Mouse (Mus musculus) CH12.LX (cell line): ENCODE measurements around the gene Rb1.

Source experiments
- CHD1 ChIP-seq: IDR thresholded peaks from 2 replicates; pipeline ENCODE4 v1.6.1; 2012; ENCODE audit warnings: low read depth, low read length, improper control_type of control experiment, inconsistent platforms
- CHD2 ChIP-seq: IDR thresholded peaks from 2 replicates; pipeline ENCODE4 v1.6.1; 2011; ENCODE audit warnings: low read length, improper control_type of control experiment
- CTCF ChIP-seq, 2 experiments: IDR thresholded peaks in 1 of 2; conservative IDR thresholded peaks in 1 of 2; 2 replicates each; pipeline ENCODE4 v1.5.1; 2011 to 2012; ENCODE audit warnings: low read depth in 2 of 2, low read length in 2 of 2, improper control_type of control experiment in 1 of 2, inconsistent platforms in 1 of 2, mild to moderate bottlenecking in 1 of 2, moderate library complexity in 1 of 2
- ELF1 ChIP-seq: IDR thresholded peaks from 2 replicates; pipeline ENCODE4 v1.6.1; 2014; ENCODE audit warnings: low read depth, mild to moderate bottlenecking, inconsistent platforms, low read length, improper control_type of control experiment
- EP300 ChIP-seq: IDR thresholded peaks from 2 replicates; pipeline ENCODE4 v1.6.1; 2011; ENCODE audit warnings: low read length, improper control_type of control experiment
- GABPA ChIP-seq: IDR thresholded peaks from 2 replicates; pipeline ENCODE4 v1.6.1; 2012; ENCODE audit warnings: low read depth, low read length, improper control_type of control experiment, inconsistent platforms; ENCODE audit not compliant: insufficient replicate concordance
- MAX ChIP-seq: IDR thresholded peaks from 2 replicates; pipeline ENCODE4 v1.6.1; 2011; ENCODE audit warnings: low read length, improper control_type of control experiment
- MYC ChIP-seq: IDR thresholded peaks from 2 replicates; pipeline ENCODE4 v1.6.1; 2011; ENCODE audit warnings: low read depth, mild to moderate bottlenecking, improper control_type of control experiment, low read length
- POLR2A ChIP-seq: IDR thresholded peaks from 2 replicates; pipeline ENCODE4 v1.6.1; 2011; ENCODE audit warnings: low read depth, mild to moderate bottlenecking, improper control_type of control experiment, low read length
- POLR2AphosphoS2 ChIP-seq: IDR thresholded peaks from 2 replicates; pipeline ENCODE4 v1.6.1; 2011; ENCODE audit warnings: low read depth, low read length, improper control_type of control experiment
- RCOR1 ChIP-seq: conservative IDR thresholded peaks from 2 replicates; pipeline ENCODE4 v1.6.1; 2012; ENCODE audit warnings: low read depth, mild to moderate bottlenecking, inconsistent platforms, low read length, improper control_type of control experiment
- UBTF ChIP-seq: IDR thresholded peaks from 2 replicates; pipeline ENCODE4 v1.6.1; 2012; ENCODE audit warnings: low read depth, mild to moderate bottlenecking, inconsistent platforms, low read length, improper control_type of control experiment, moderate library complexity
- ZKSCAN1 ChIP-seq: IDR thresholded peaks from 2 replicates; pipeline ENCODE4 v1.6.1; 2012; ENCODE audit warnings: low read depth, inconsistent platforms, low read length, improper control_type of control experiment, borderline replicate concordance
- ZNF384 ChIP-seq: IDR thresholded peaks from 2 replicates; pipeline ENCODE4 v1.6.1; 2012; ENCODE audit warnings: low read depth, low read length, improper control_type of control experiment, inconsistent platforms

DNA sequence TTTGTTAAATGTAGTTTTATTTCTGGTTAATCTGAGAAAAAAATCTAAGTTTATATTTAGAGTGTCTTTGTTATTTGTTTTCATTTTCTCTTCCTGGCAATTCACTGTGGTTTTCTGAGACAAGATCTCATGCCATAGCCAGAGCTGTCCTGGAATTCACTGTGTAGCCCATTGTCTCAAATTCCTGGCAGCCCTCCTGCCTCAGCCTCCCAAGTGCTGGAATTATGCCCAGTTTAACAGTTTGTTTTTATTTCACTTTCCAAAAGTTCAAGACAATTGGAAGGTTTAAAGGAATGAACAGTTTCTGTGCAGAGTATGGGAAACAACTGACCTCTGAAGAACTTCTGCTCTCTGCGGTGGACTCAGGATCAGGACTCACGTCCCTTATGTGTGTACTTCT, 4.2 kb upstream of the Rb1 start:
- TF ChIP-seq CTCF (conservative IDR thresholded peaks at IDR 0.05 in 1 of 2, IDR thresholded peaks at IDR 0.05 in 1 of 2; ENCODE audit: low read depth in 2 of 2, low read length in 2 of 2) (no peak), CHD2 (no peak), ELF1 (no peak), ZKSCAN1 (no peak), CHD1 (no peak), MYC (no peak), RCOR1 (no peak), POLR2AphosphoS2 (no peak), GABPA (no peak), UBTF (no peak), POLR2A (no peak), EP300 (no peak), MAX (no peak), ZNF384 (no peak)
